Mouse (Mus musculus): ENCODE measurements at regions not wholly inside any gene's neighbourhood (a gene's known extent, or its start where the extent isn't known, plus 50 kb on each side); places are given as distances from the start of the nearest gene placed in this dataset.

GRCm38 (mm10) chr3:65891594-65891993 lies 66.5 kb downstream of the Ccnl1 start:
- no peak for DNase-seq (ENCODE audit: low spot score in 2 of 2)

- no peak for DNase-seq (ENCODE audit: low spot score in 2 of 2)
Observed at GRCm38 (mm10) chr3:65891139-65891538, 66.9 kb downstream of the Ccnl1 start.

- DNase-seq (ENCODE audit: low spot score in 2 of 2), result no peak
Observed at GRCm38 (mm10) chr3:65888921-65889320, 69.1 kb downstream of the Ccnl1 start.

- peak; percentile 69 to 88 for DNase-seq (ENCODE audit: low spot score in 2 of 2)
Observed at GRCm38 (mm10) chr3:65884571-65885011, 73.5 kb downstream of the Ccnl1 start.

GRCm38 (mm10) chr3:65882123-65882522 lies 75.9 kb downstream of the Ccnl1 start:
- no peak for DNase-seq (ENCODE audit: low spot score in 2 of 2)
